Mouse (Mus musculus) thymus, postnatal 36 days (tissue): ENCODE data around the gene Cd300lg.

ENCODE experiments used
- DNase-seq, 2 experiments: peaks; one replicate each; pipeline ENCODE4 v3.0.0; 2022; ENCODE audit warnings: mixed read lengths in 2 of 2

Gene Cd300lg

GRCm38 (mm10) chr11:102025991-102026660, 15.2 kb upstream of the Cd300lg start:
- peak in 1 of 2 experiments; percentile 7 for DNase-seq

- peak; percentile 19 to 41 for DNase-seq
These were observed 14.5 kb upstream of the Cd300lg start for GRCm38 (mm10) chr11:102026694-102027360.

- no peak for DNase-seq
These were observed 13.8 kb upstream of the Cd300lg start for GRCm38 (mm10) chr11:102027361-102028017.

- DNase-seq: no peak
These were observed 13.1 kb upstream of the Cd300lg start, which contains the start of gene Mpp3 for GRCm38 (mm10) chr11:102028087-102028816. TSS of gene Mpp3 (minus strand) at chr11:102028461.

GRCm38 (mm10) chr11:102029304-102029703, 12.0 kb upstream of the Cd300lg start:
- DNase-seq: no peak

- DNase-seq: no peak
These were observed 11.3 kb upstream of the Cd300lg start for GRCm38 (mm10) chr11:102029966-102030365.

GRCm38 (mm10) chr11:102031149-102031548, 10.2 kb upstream of the Cd300lg start:
- no peak for DNase-seq

- no peak for DNase-seq
These were observed 8.2 kb upstream of the Cd300lg start for GRCm38 (mm10) chr11:102033055-102033591.

GRCm38 (mm10) chr11:102034887-102035286, 6.4 kb upstream of the Cd300lg start:
- DNase-seq: no peak

GRCm38 (mm10) chr11:102035456-102035960, 5.8 kb upstream of the Cd300lg start:
- no peak for DNase-seq

GRCm38 (mm10) chr11:102036336-102036735, 5.0 kb upstream of the Cd300lg start:
- no peak for DNase-seq

GRCm38 (mm10) chr11:102037789-102038188, 3.5 kb upstream of the Cd300lg start:
- DNase-seq: no peak

- no peak for DNase-seq
These were observed 1.7 kb upstream of the Cd300lg start for GRCm38 (mm10) chr11:102039487-102040137.

- DNase-seq: peak; percentile 36 to 55
These were observed 1.2 kb upstream of the Cd300lg start for GRCm38 (mm10) chr11:102040138-102040524.

GRCm38 (mm10) chr11:102040646-102041045, 663 bp upstream of the Cd300lg start:
- no peak for DNase-seq

GRCm38 (mm10) chr11:102042971-102043370, 1.7 kb downstream of the Cd300lg start:
- no peak for DNase-seq

- no peak for DNase-seq
These were observed 2.1 kb downstream of the Cd300lg start for GRCm38 (mm10) chr11:102043381-102043780.

GRCm38 (mm10) chr11:102044691-102045212, 3.4 kb downstream of the Cd300lg start:
- no peak for DNase-seq

- DNase-seq: no peak
These were observed 5.3 kb downstream of the Cd300lg start for GRCm38 (mm10) chr11:102046607-102047006.

- DNase-seq: no peak
These were observed 8.7 kb downstream of the Cd300lg start for GRCm38 (mm10) chr11:102049875-102050482.

- DNase-seq: no peak
These were observed 10.2 kb downstream of the Cd300lg start for GRCm38 (mm10) chr11:102051541-102051940.
